Mouse (Mus musculus) CH12.LX (cell line): Measurements from ENCODE around the gene Rcc1l.

Experiments
- CTCF ChIP-seq, 2 experiments: IDR thresholded peaks in 1 of 2; conservative IDR thresholded peaks in 1 of 2; 2 replicates each; pipeline ENCODE4 v1.5.1; 2011 to 2012; ENCODE audit warnings: low read depth in 2 of 2, low read length in 2 of 2, improper control_type of control experiment in 1 of 2, inconsistent platforms in 1 of 2, mild to moderate bottlenecking in 1 of 2, moderate library complexity in 1 of 2
- MYC ChIP-seq: IDR thresholded peaks from 2 replicates; pipeline ENCODE4 v1.6.1; 2011; ENCODE audit warnings: low read depth, mild to moderate bottlenecking, improper control_type of control experiment, low read length
- NELFE ChIP-seq: IDR thresholded peaks from 2 replicates; pipeline ENCODE4 v1.6.1; 2011; ENCODE audit warnings: low read depth, low read length, improper control_type of control experiment
- NRF1 ChIP-seq: IDR thresholded peaks from 2 replicates; pipeline ENCODE4 v1.6.1; 2014; ENCODE audit warnings: low read depth, mild to moderate bottlenecking, inconsistent platforms, low read length, improper control_type of control experiment, moderate library complexity
- POLR2A ChIP-seq: IDR thresholded peaks from 2 replicates; pipeline ENCODE4 v1.6.1; 2011; ENCODE audit warnings: low read depth, mild to moderate bottlenecking, improper control_type of control experiment, low read length
- ZMIZ1 ChIP-seq: IDR thresholded peaks from 2 replicates; pipeline ENCODE4 v1.6.1; 2012; ENCODE audit warnings: low read depth, mild to moderate bottlenecking, inconsistent platforms, low read length, improper control_type of control experiment

DNA sequence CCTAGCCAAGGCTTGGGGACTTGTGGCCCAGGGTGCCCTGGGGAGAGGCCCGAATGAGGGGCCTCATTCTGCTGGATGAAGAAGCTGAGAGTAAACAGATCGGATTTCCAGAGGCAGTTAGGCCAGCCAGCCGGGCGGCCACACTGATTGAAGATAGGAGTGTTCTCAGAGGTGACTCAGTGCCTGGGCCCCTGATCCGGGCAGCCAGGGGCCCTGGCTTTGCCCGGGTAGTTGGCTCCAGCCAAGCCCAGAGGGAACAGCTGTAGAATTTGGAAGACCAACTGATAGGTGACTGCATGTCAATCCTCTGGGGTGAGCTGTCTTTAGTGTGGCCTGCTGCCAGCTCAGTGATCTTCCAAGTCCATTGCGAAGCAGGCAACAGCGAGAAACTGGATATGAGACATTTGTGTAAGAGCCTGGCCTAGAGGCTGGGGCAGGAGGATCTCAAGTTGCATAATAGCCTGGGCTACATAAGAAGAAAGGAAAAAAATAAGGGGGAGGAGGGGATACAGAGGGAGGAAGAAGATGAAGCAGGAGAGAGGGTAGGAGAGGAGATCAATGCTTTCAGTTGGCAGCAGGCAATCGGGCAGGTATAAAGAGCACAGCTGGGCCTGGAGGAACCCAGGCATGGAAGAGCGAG lies 57.0 kb downstream of the Rcc1l start:
- TF ChIP-seq CTCF (conservative IDR thresholded peaks at IDR 0.05 in 1 of 2, IDR thresholded peaks at IDR 0.05 in 1 of 2; ENCODE audit: low read depth in 2 of 2, low read length in 2 of 2) (no peak), POLR2A (no peak), ZMIZ1 (no peak), NELFE (no peak), MYC (no peak), NRF1 (no peak)
